Mouse (Mus musculus) liver, adult (tissue): Measurements from ENCODE around the gene Mybpc3.

Experiments
- GATA4 ChIP-seq: IDR thresholded peaks from 2 replicates; pipeline ENCODE4 v1.6.1; 2014; ENCODE audit warnings: mild to moderate bottlenecking, low read length; ENCODE audit not compliant: insufficient replicate concordance

Mybpc3 gene

GRCm38 (mm10) chr2:91130126-91130525, 12.2 kb downstream of the Mybpc3 start:
- TF ChIP-seq GATA4, result no peak

GRCm38 (mm10) chr2:91131251-91131650, 13.3 kb downstream of the Mybpc3 start:
- TF ChIP-seq GATA4, result no peak

- TF ChIP-seq GATA4, result no peak
Measured at GRCm38 (mm10) chr2:91132035-91132434, 14.1 kb downstream of the Mybpc3 start.

- TF ChIP-seq GATA4, result no peak
Measured at GRCm38 (mm10) chr2:91136513-91137412, 18.8 kb downstream of the Mybpc3 start.

- no peak for TF ChIP-seq GATA4
Measured at GRCm38 (mm10) chr2:91137481-91137880, 19.5 kb downstream of the Mybpc3 start.

- no peak for TF ChIP-seq GATA4
Measured at GRCm38 (mm10) chr2:91139311-91139710, 21.4 kb downstream of the Mybpc3 start.

- TF ChIP-seq GATA4, result no peak
Measured at GRCm38 (mm10) chr2:91139764-91140163, 21.8 kb downstream of the Mybpc3 start.

- no peak for TF ChIP-seq GATA4
Measured at GRCm38 (mm10) chr2:91142920-91143319, 25.0 kb downstream of the Mybpc3 start.

GRCm38 (mm10) chr2:91143401-91143800, 25.5 kb downstream of the Mybpc3 start:
- no peak for TF ChIP-seq GATA4

- TF ChIP-seq GATA4, result no peak
Measured at GRCm38 (mm10) chr2:91148101-91148500, 30.2 kb downstream of the Mybpc3 start.

- TF ChIP-seq GATA4, result no peak
Measured at GRCm38 (mm10) chr2:91151331-91151730, 33.4 kb downstream of the Mybpc3 start.

- peak; percentile 91 for TF ChIP-seq GATA4
Measured at GRCm38 (mm10) chr2:91152885-91153377, 35.0 kb downstream of the Mybpc3 start.

GRCm38 (mm10) chr2:91154091-91154490, 36.1 kb downstream of the Mybpc3 start:
- TF ChIP-seq GATA4, result no peak

GRCm38 (mm10) chr2:91157002-91157752, 39.2 kb downstream of the Mybpc3 start:
- no peak for TF ChIP-seq GATA4

GRCm38 (mm10) chr2:91160591-91160990, 42.6 kb downstream of the Mybpc3 start:
- TF ChIP-seq GATA4, result peak; percentile 78; the same call in 1 of the 2 replicates

GRCm38 (mm10) chr2:91162952-91163351, 45.0 kb downstream of the Mybpc3 start:
- TF ChIP-seq GATA4, result no peak
